Mouse (Mus musculus) cerebellum, adult 2 months (tissue): ENCODE data around the gene Nudt13. TPM values are rescaled to one million over a fixed set of nuclear protein-coding genes. Genes with fewer than 3 reads are reported as not detected.

Source experiments
- DNase-seq, 2 experiments: peaks; one replicate each; pipeline ENCODE4 v3.0.0; 2021
- H3K27ac ChIP-seq: fragments of 200-500 bp; 2 replicates; pipeline ENCODE4 v1.5.1; 2012; ENCODE audit warnings: low read length, control low read depth, inconsistent platforms; ENCODE audit not compliant: insufficient read depth
- H3K27me3 ChIP-seq: fragments of 200-500 bp; 2 replicates; pipeline ENCODE4 v1.6.1; 2012; ENCODE audit warnings: inconsistent platforms, mild to moderate bottlenecking, low read length, moderate library complexity; ENCODE audit not compliant: control insufficient read depth, insufficient read depth
- H3K4me1 ChIP-seq: fragments of 200-500 bp; 2 replicates; pipeline ENCODE4 v1.6.1; 2011; ENCODE audit warnings: low read length; ENCODE audit not compliant: control insufficient read depth, insufficient read depth
- H3K4me3 ChIP-seq: fragments of 200-500 bp; replicated peaks from 2 replicates; pipeline ENCODE3; 2011; ENCODE audit warnings: mild to moderate bottlenecking, low read depth, low read length, control low read depth; ENCODE audit not compliant: insufficient read depth
- CTCF ChIP-seq: fragments of 200-500 bp; IDR thresholded peaks from 2 replicates; pipeline ENCODE4 v1.5.1; 2011; ENCODE audit warnings: low read depth, mild to moderate bottlenecking, control low read depth, low read length, moderate library complexity, borderline replicate concordance; ENCODE audit not compliant: insufficient read depth
- POLR2A ChIP-seq: fragments of 200-500 bp; IDR thresholded peaks from 2 replicates; pipeline ENCODE4 v1.6.1; 2011; ENCODE audit warnings: low read length, control low read depth, borderline replicate concordance; ENCODE audit not compliant: insufficient read depth
- WGBS: fragments of 180-500 bp; shearing (Covaris S2); methylation state at CpG from one replicate; pipeline ENCODE4 v1.1.7; 2018; 5-methylcytosine and 5-hydroxymethylcytosine counted together
- polyA plus RNA-seq: library from polyadenylated mRNA; depleted of rRNA; stranded (reverse); fragments of >200 nt; gene quantifications from 2 replicates; pipeline ENCODE4 v1.2.3, GENCODE M21; 2012; rRNA removed

The Nudt13 gene
- polyA plus RNA-seq, 1 experiment, result 27.6 TPM

- H3K4me1 ChIP-seq, result peaks cover 6% of the 10 kb centered on the region
- TF ChIP-seq POLR2A, result no peak
- no peak for TF ChIP-seq CTCF
- no peaks in the 10 kb centered on the region for H3K27me3 ChIP-seq
- no peak overlapping the region for H3K4me3 ChIP-seq
- H3K27ac ChIP-seq, result no peak overlapping the region
- 58% methylated on average over 9 of the region's 9 CpGs for WGBS
- DNase-seq, result no peak
Measured at GRCm38 (mm10) chr14:20345885-20346284, 51.4 kb downstream of the Nudt13 start.

- TF ChIP-seq POLR2A, result no peak
- TF ChIP-seq CTCF, result no peak
- under 1% methylated on average over 15 of the region's 15 CpGs for WGBS
- peaks cover 6% of the 10 kb centered on the region for H3K4me1 ChIP-seq
- H3K27ac ChIP-seq, result 0 out of 2 replicates have a peak overlapping the region, but pooled peaks have one; percentile 32
- H3K27me3 ChIP-seq, result no peaks in the 10 kb centered on the region
- DNase-seq, result no peak
- H3K4me3 ChIP-seq, result peak overlapping the region; percentile 98
Measured at GRCm38 (mm10) chr14:20347441-20347990, 53.0 kb downstream of the Nudt13 start.

GRCm38 (mm10) chr14:20347991-20348541 lies 53.6 kb downstream of the Nudt13 start, which contains the start of the genes Ecd and Fam149b:
Gene Ecd, minus strand, starts transcription at chr14:20348121.
Gene Fam149b, plus strand, starts transcription at chr14:20348162.
- peak; percentile 91 to 94 for DNase-seq
- TF ChIP-seq POLR2A, result peak; percentile 66
- no peak for TF ChIP-seq CTCF

DNA sequence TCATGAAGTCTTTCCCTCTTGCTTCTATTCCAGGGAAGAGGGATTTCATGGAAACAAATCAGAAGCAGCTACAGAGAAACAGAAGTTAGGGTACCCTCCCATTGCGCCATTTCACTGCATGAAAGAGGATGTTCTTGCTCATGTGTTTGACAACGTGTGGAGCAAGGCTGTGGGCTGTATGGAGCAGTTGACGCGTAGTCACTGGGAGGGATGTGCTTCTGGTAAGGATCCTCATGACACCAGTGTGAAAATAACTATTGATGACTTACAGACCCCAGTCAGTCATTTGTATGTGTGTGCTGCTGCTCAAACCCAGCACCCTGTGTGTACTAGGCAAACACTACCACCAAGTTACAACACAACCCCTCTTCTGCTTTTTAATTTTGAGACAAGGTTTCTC lies 68.7 kb downstream of the Nudt13 start:
- 95% methylated on average over 4 of the region's 4 CpGs for WGBS
- H3K27me3 ChIP-seq, result no peaks in the 10 kb centered on the region
- DNase-seq, result no peak
- no peak overlapping the region for H3K4me3 ChIP-seq
- H3K4me1 ChIP-seq, result no peaks in the 10 kb centered on the region
- TF ChIP-seq CTCF (no peak), POLR2A (no peak)
- no peak overlapping the region for H3K27ac ChIP-seq

More at GRCm38 (mm10) chr14:20347991-20348541, 53.6 kb downstream of the Nudt13 start, which contains the start of the genes Ecd and Fam149b:
- WGBS, result under 1% methylated on average over 42 of the region's 42 CpGs
- H3K27me3 ChIP-seq, result no peaks in the 10 kb centered on the region
- H3K4me1 ChIP-seq, result peaks cover 6% of the 10 kb centered on the region
- peak within 1 kb of the TSS; percentile 98 for H3K4me3 ChIP-seq
- peak within 1 kb of the TSS; percentile 77 for H3K27ac ChIP-seq

Other genes with a start within 250 kb of the Nudt13 start
- gene Saysd1, start 156.2 kb upstream of the Nudt13 start, polyA plus RNA-seq, result 7.5 and 7.8 TPM in 2 replicates
- gene Kcnk5, start 112.9 kb upstream of the Nudt13 start, polyA plus RNA-seq, result 0.85 and 1.1 TPM in 2 replicates
- gene Kcnk16, start 25.5 kb upstream of the Nudt13 start, polyA plus RNA-seq, result not detected in 2 replicates
- 32.1 and 33.9 TPM in 2 replicates for gene Ecd, start 53.4 kb downstream of the Nudt13 start, polyA plus RNA-seq
- 53.0 and 59.0 TPM in 2 replicates for gene Fam149b, start 53.5 kb downstream of the Nudt13 start, polyA plus RNA-seq
- gene Dnajc9, start 94.2 kb downstream of the Nudt13 start, polyA plus RNA-seq, result 55.9 and 57.7 TPM in 2 replicates
- gene Mrps16, start 98.9 kb downstream of the Nudt13 start, polyA plus RNA-seq, result 52.8 and 53.5 TPM in 2 replicates
- gene Cfap70, start 157.5 kb downstream of the Nudt13 start, polyA plus RNA-seq, result 0.38 and 0.76 TPM in 2 replicates
- gene Anxa7, start 185.4 kb downstream of the Nudt13 start, polyA plus RNA-seq, result 69.6 and 72.2 TPM in 2 replicates
- gene Mss51, start 202.2 kb downstream of the Nudt13 start, polyA plus RNA-seq, result 1.1 TPM in 2 replicates